Mouse (Mus musculus) gonadal fat pad, adult 2 months (tissue): Measurements from ENCODE around the gene Rasl11b. TPM values are rescaled to one million over a fixed set of nuclear protein-coding genes. Genes with fewer than 3 reads are reported as not detected.

ENCODE experiments used
- DNase-seq: peaks from one replicate; pipeline ENCODE4 v3.0.0-alpha.2; 2012; ENCODE audit warnings: low read depth
- polyA plus RNA-seq: library from polyadenylated mRNA; depleted of rRNA; stranded (reverse); fragments of >200 nt; gene quantifications from 2 replicates; pipeline ENCODE4 v1.2.3, GENCODE M21; 2012

Gene Rasl11b
- polyA plus RNA-seq, 1 experiment = 28.7 TPM

- no peak for DNase-seq
Measured at GRCm38 (mm10) chr5:74188076-74188475, 7.0 kb upstream of the Rasl11b start.

- DNase-seq = no peak
Measured at GRCm38 (mm10) chr5:74188886-74189285, 6.2 kb upstream of the Rasl11b start.

GRCm38 (mm10) chr5:74189484-74190160, 5.5 kb upstream of the Rasl11b start:
- DNase-seq = no peak

- DNase-seq = no peak
Measured at GRCm38 (mm10) chr5:74190161-74190491, 5.0 kb upstream of the Rasl11b start.

- DNase-seq = no peak
Measured at GRCm38 (mm10) chr5:74190911-74191310, 4.2 kb upstream of the Rasl11b start.

GRCm38 (mm10) chr5:74193008-74193407, 2.1 kb upstream of the Rasl11b start:
- DNase-seq = no peak

- DNase-seq = no peak
Measured at GRCm38 (mm10) chr5:74193626-74194025, 1.5 kb upstream of the Rasl11b start.

GRCm38 (mm10) chr5:74194027-74194840, 852 bp upstream of the Rasl11b start:
- DNase-seq = no peak

- no peak for DNase-seq
Measured at GRCm38 (mm10) chr5:74195614-74196306, 674 bp downstream of the Rasl11b start.

- DNase-seq = no peak
Measured at GRCm38 (mm10) chr5:74196307-74196618, 1.2 kb downstream of the Rasl11b start.

GRCm38 (mm10) chr5:74197541-74198330, 2.6 kb downstream of the Rasl11b start:
- no peak for DNase-seq

- no peak for DNase-seq
Measured at GRCm38 (mm10) chr5:74198446-74198845, 3.4 kb downstream of the Rasl11b start.

- DNase-seq = no peak
Measured at GRCm38 (mm10) chr5:74199793-74200192, 4.7 kb downstream of the Rasl11b start.

- DNase-seq = no peak
Measured at GRCm38 (mm10) chr5:74200481-74200880, 5.4 kb downstream of the Rasl11b start.

- no peak for DNase-seq
Measured at GRCm38 (mm10) chr5:74201570-74202357, 6.7 kb downstream of the Rasl11b start.

- DNase-seq = no peak
Measured at GRCm38 (mm10) chr5:74202515-74202914, 7.4 kb downstream of the Rasl11b start.

GRCm38 (mm10) chr5:74204465-74204864, 9.4 kb downstream of the Rasl11b start:
- DNase-seq = no peak

- DNase-seq = no peak
Measured at GRCm38 (mm10) chr5:74205509-74205908, 10.4 kb downstream of the Rasl11b start.

- no peak for DNase-seq
Measured at GRCm38 (mm10) chr5:74206038-74206437, 11.0 kb downstream of the Rasl11b start.

- no peak for DNase-seq
Measured at GRCm38 (mm10) chr5:74206649-74207048, 11.6 kb downstream of the Rasl11b start.

GRCm38 (mm10) chr5:74207209-74207608, 12.1 kb downstream of the Rasl11b start:
- no peak for DNase-seq
